Mouse (Mus musculus): ENCODE measurements at regions not wholly inside any gene's neighbourhood (a gene's known extent, or its start where the extent isn't known, plus 50 kb on each side); places are given as distances from the start of the nearest gene placed in this dataset.
"Not testable (repeated sequence)": the region's sequence is repeated elsewhere in the genome, so short reads cannot be mapped to it uniquely, and the experiment has no call there.

- DNase-seq (ENCODE audit: extremely low read depth, insufficient read length, low spot score), result no peak
Measured at GRCm38 (mm10) chr9:9368731-9369130, 129.8 kb upstream of the Arhgap42 start.

GRCm38 (mm10) chr9:9342456-9343185 is 103.7 kb upstream of the Arhgap42 start:
- no peak for DNase-seq (ENCODE audit: extremely low read depth, insufficient read length, low spot score)

GRCm38 (mm10) chr9:9318624-9319023 is 79.7 kb upstream of the Arhgap42 start:
- no peak for DNase-seq (ENCODE audit: extremely low read depth, insufficient read length, low spot score)

GRCm38 (mm10) chr9:9316021-9316420 is 77.1 kb upstream of the Arhgap42 start:
- DNase-seq (ENCODE audit: extremely low read depth, insufficient read length, low spot score), result no peak

GRCm38 (mm10) chr9:9312274-9312673 is 73.4 kb upstream of the Arhgap42 start:
- DNase-seq (ENCODE audit: extremely low read depth, insufficient read length, low spot score), result no peak

- DNase-seq (ENCODE audit: extremely low read depth, insufficient read length, low spot score), result no peak
Measured at GRCm38 (mm10) chr9:9311627-9312265, 72.8 kb upstream of the Arhgap42 start.

GRCm38 (mm10) chr9:9311040-9311583 is 72.2 kb upstream of the Arhgap42 start:
- not testable (repeated sequence) for DNase-seq (ENCODE audit: extremely low read depth, insufficient read length, low spot score)

- DNase-seq (ENCODE audit: extremely low read depth, insufficient read length, low spot score), result no peak
Measured at GRCm38 (mm10) chr9:9290767-9291166, 51.9 kb upstream of the Arhgap42 start.

- no peak for DNase-seq (ENCODE audit: extremely low read depth, insufficient read length, low spot score)
Measured at GRCm38 (mm10) chr9:9289570-9289969, 50.7 kb upstream of the Arhgap42 start.

All from 3134 (cell line).